ENCODE assay signal across 8 mouse cellular contexts in genomic region chr5:88766121-88766520, GRCm38 (mm10). TPM values are rescaled to one million over a fixed set of nuclear protein-coding genes. Genes with fewer than 3 reads are reported as not detected.
A peak's percentile ranks its signal among the peaks of the same experiment; 100 is the strongest.
DNase-seq lines count a peak whose midpoint lies in the region; ATAC-seq and TF ChIP-seq lines count a peak whose summit lies in the region.

No protein-coding gene starts in this region.

- H3K27ac ChIP-seq in forebrain, embryonic 11.5 days (ENCODE audit: low read depth, low read length) = no peak overlapping the region
- H3K27ac ChIP-seq in liver, embryonic 15.5 days (replicated peaks) = peak overlapping the region; percentile 94
- peak overlapping the region; percentile 88 for H3K27ac ChIP-seq in thymus, adult 2 months (ENCODE audit: control insufficient read depth, insufficient read depth, low read length)

- peak overlapping the region; percentile 93 for H3K9ac ChIP-seq in forebrain, embryonic 11.5 days (ENCODE audit: low read length)
- peak overlapping the region; percentile 93 for H3K9ac ChIP-seq in liver, embryonic 15.5 days

- DNase-seq in lung, postnatal 25 days (ENCODE audit: low spot score) = peak; percentile 46
- DNase-seq in lung, postnatal 10 days = no peak
- DNase-seq in forebrain, embryonic 11.5 days (ENCODE audit: low spot score) = no peak
- peak; percentile 74 for DNase-seq in thymus, adult 2 months
- DNase-seq in urinary bladder, adult 2 months (ENCODE audit: low spot score) = no peak
- no peak for DNase-seq in layer of hippocampus, adult 11-12 months (ENCODE audit: low spot score)

- H3K36me3 ChIP-seq in forebrain, embryonic 11.5 days (ENCODE audit: control insufficient read depth, insufficient read depth, low read length) = peaks cover 2% of the 10 kb centered on the region; the same call in 1 of the 2 replicates
- peaks cover 37% of the 10 kb centered on the region for H3K36me3 ChIP-seq in liver, embryonic 15.5 days (replicated peaks)
- H3K36me3 ChIP-seq in thymus, adult 2 months (ENCODE audit: control insufficient read depth, insufficient read depth, low read length) = peaks cover 21% of the 10 kb centered on the region

- H3K4me1 ChIP-seq in forebrain, embryonic 11.5 days (replicated peaks; ENCODE audit: control insufficient read depth, insufficient read depth, low read length) = 0 out of 2 replicates have a peak, but pooled peaks cover 4% of the 10 kb centered on the region
- peaks cover 49% of the 10 kb centered on the region for H3K4me1 ChIP-seq in liver, embryonic 15.5 days (replicated peaks)
- peaks cover 7% of the 10 kb centered on the region for H3K4me1 ChIP-seq in thymus, adult 2 months (replicated peaks; ENCODE audit: control insufficient read depth, insufficient read depth, low read length)

- H3K4me3 ChIP-seq in forebrain, embryonic 11.5 days (ENCODE audit: low read depth, low read length) = peak overlapping the region; percentile 65
- H3K4me3 ChIP-seq in liver, embryonic 15.5 days (replicated peaks) = peak overlapping the region; percentile 82
- H3K4me3 ChIP-seq in thymus, adult 2 months (ENCODE audit: control insufficient read depth, insufficient read depth, low read length) = peak overlapping the region; percentile 44

- H3K27me3 ChIP-seq in forebrain, embryonic 11.5 days (ENCODE audit: control insufficient read depth, insufficient read depth, low read length) = no peaks in the 10 kb centered on the region
- no peaks in the 10 kb centered on the region for H3K27me3 ChIP-seq in liver, embryonic 15.5 days
- no peaks in the 10 kb centered on the region for H3K27me3 ChIP-seq in thymus, adult 2 months (ENCODE audit: control insufficient read depth, insufficient read depth, low read length)

- H3K9me3 ChIP-seq in forebrain, embryonic 11.5 days (ENCODE audit: control insufficient read depth, low read length) = no peaks in the 10 kb centered on the region
- H3K9me3 ChIP-seq in liver, embryonic 15.5 days (replicated peaks) = no peaks in the 10 kb centered on the region

- peak overlapping the region; percentile 53 for H3K4me2 ChIP-seq in forebrain, embryonic 11.5 days (ENCODE audit: low read depth, low read length, severe bottlenecking)
- H3K4me2 ChIP-seq in liver, embryonic 15.5 days = peak overlapping the region; percentile 69

- TF ChIP-seq CTCF in thymus, adult 2 months (IDR thresholded peaks at IDR 0.05; ENCODE audit: borderline replicate concordance, control insufficient read depth, extremely low read depth, insufficient read depth, low read length, poor library complexity) = no peak

- WGBS in forebrain, embryonic 11.5 days = 68% methylated on average over 6 of the region's 6 CpGs
- WGBS in liver, embryonic 15.5 days (ENCODE audit: insufficient replicate concordance) = 29% methylated on average over 6 of the region's 6 CpGs
- 2% methylated on average over 6 of the region's 6 CpGs for WGBS in thymus, adult 2 months

- ATAC-seq in forebrain, embryonic 11.5 days (replicated peaks; ENCODE audit: low FRiP score) = no peak
- ATAC-seq in liver, embryonic 15.5 days (ENCODE audit: insufficient read depth) = no peak
- ATAC-seq in erythroid progenitor cell, adult 5-6 weeks (replicated peaks; ENCODE audit: low FRiP score, poor library complexity, severe bottlenecking) = no peak

- no peak for TF ChIP-seq POLR2A in thymus, adult 2 months (IDR thresholded peaks at IDR 0.05; ENCODE audit: control insufficient read depth, extremely low read depth, insufficient read depth, low read length, poor library complexity)

RNA-seq across cellular contexts. Expression of gene Dck, which starts 1.3 kb away (rescaled TPM):
- 151 and 153 TPM in 2 replicates for polyA plus RNA-seq in forebrain, embryonic 11.5 days (2014; fragmentation: Nextera tagmentation; extraction: Ambion mirVana)
- 90.6 and 96.1 TPM in 2 replicates for polyA plus RNA-seq in liver, embryonic 15.5 days (2015; fragmentation: Nextera tagmentation; extraction: Ambion mirVana)
- 58.2 and 75.9 TPM in 2 replicates for polyA plus RNA-seq in thymus, adult 2 months (2012; rRNA removed)
- 222 and 280 TPM in 2 replicates for total RNA-seq in erythroid progenitor cell, adult 5-6 weeks (2015; ENCODE audit: low replicate concordance)
- total RNA-seq in erythroid progenitor cell, adult 5-6 weeks (2017; ENCODE audit: low replicate concordance) = 190 and 208 TPM in 2 replicates
- polyA plus RNA-seq in urinary bladder, adult 2 months (2012; rRNA removed) = 5.8 TPM in 2 replicates

RNA-seq across cellular contexts. Expression of gene Mob1b, which starts 45.5 kb away (rescaled TPM):
- polyA plus RNA-seq in forebrain, embryonic 11.5 days (2014; fragmentation: Nextera tagmentation; extraction: Ambion mirVana) = 19.8 and 22.6 TPM in 2 replicates
- 9.1 and 9.4 TPM in 2 replicates for polyA plus RNA-seq in liver, embryonic 15.5 days (2015; fragmentation: Nextera tagmentation; extraction: Ambion mirVana)
- 3.8 and 4.9 TPM in 2 replicates for polyA plus RNA-seq in thymus, adult 2 months (2012; rRNA removed)
- 28.1 and 57.8 TPM in 2 replicates for total RNA-seq in erythroid progenitor cell, adult 5-6 weeks (2015; ENCODE audit: low replicate concordance)
- 19.1 and 28.9 TPM in 2 replicates for total RNA-seq in erythroid progenitor cell, adult 5-6 weeks (2017; ENCODE audit: low replicate concordance)
- 20.3 and 23.8 TPM in 2 replicates for polyA plus RNA-seq in urinary bladder, adult 2 months (2012; rRNA removed)

Comparison
In these comparisons a context has a peak if more than half of its experiments do, and no peak if none do; other contexts are left out.
1. DNase-seq: peak in lung, postnatal 25 days (single experiment) and thymus, adult 2 months (single experiment); none in lung, postnatal 10 days (single experiment), forebrain, embryonic 11.5 days (single experiment), urinary bladder, adult 2 months (single experiment) and layer of hippocampus, adult 11-12 months (single experiment).
2. Peak in every context shown above with its lines, with median percentiles within 50 percentile points of each other: H3K4me3 ChIP-seq.